Mouse (Mus musculus): Measurements from ENCODE around the gene Adam10.

The Adam10 gene

GRCm38 (mm10) chr9:70665372-70666145 is 13.2 kb upstream of the Adam10 start:
- no peaks in the 10 kb centered on the region for H3K36me3 ChIP-seq (ENCODE audit: control insufficient read depth, insufficient read depth, low read length, poor library complexity, severe bottlenecking)
- no peaks in the 10 kb centered on the region for H3K27me3 ChIP-seq (ENCODE audit: control insufficient read depth, insufficient read depth, low read length, poor library complexity, severe bottlenecking)
- no peak for DNase-seq (ENCODE audit: low read depth, low spot score)

GRCm38 (mm10) chr9:70666811-70667210 is 12.0 kb upstream of the Adam10 start:
- Histone ChIP-seq H3K27me3 (ENCODE audit: control insufficient read depth, insufficient read depth, low read length, poor library complexity, severe bottlenecking) (no peaks in the 10 kb centered on the region), H3K36me3 (ENCODE audit: control insufficient read depth, insufficient read depth, low read length, poor library complexity, severe bottlenecking) (no peaks in the 10 kb centered on the region)
- no peak for DNase-seq (ENCODE audit: low read depth, low spot score)

DNA sequence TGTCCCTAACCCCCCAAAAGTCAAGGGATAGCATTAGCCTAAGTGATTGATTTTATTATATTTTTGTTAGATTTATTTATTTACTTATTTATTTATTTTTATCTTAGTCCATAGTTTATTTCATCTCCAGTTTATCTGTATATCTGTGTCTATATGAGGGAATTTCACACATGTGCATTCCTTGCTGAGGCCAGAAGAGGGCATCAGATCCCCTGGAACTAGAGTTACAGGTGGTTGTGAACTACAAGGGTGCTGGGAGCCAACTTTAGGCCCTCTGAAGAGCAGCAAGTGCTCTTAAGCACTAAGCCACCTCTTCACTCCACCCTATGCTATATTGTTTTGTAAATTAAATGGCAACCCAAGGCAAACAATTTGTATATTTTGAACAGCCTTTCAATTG is 10.7 kb upstream of the Adam10 start:
- Histone ChIP-seq H3K27me3 (ENCODE audit: control insufficient read depth, insufficient read depth, low read length, poor library complexity, severe bottlenecking) (no peaks in the 10 kb centered on the region), H3K36me3 (ENCODE audit: control insufficient read depth, insufficient read depth, low read length, poor library complexity, severe bottlenecking) (no peaks in the 10 kb centered on the region)
- peak; percentile 56 for DNase-seq (ENCODE audit: low read depth, low spot score)

GRCm38 (mm10) chr9:70669197-70669596 is 9.6 kb upstream of the Adam10 start:
- Histone ChIP-seq H3K36me3 (ENCODE audit: control insufficient read depth, insufficient read depth, low read length, poor library complexity, severe bottlenecking) (no peaks in the 10 kb centered on the region), H3K27me3 (ENCODE audit: control insufficient read depth, insufficient read depth, low read length, poor library complexity, severe bottlenecking) (no peaks in the 10 kb centered on the region)
- DNase-seq (ENCODE audit: low read depth, low spot score) = no peak

DNA sequence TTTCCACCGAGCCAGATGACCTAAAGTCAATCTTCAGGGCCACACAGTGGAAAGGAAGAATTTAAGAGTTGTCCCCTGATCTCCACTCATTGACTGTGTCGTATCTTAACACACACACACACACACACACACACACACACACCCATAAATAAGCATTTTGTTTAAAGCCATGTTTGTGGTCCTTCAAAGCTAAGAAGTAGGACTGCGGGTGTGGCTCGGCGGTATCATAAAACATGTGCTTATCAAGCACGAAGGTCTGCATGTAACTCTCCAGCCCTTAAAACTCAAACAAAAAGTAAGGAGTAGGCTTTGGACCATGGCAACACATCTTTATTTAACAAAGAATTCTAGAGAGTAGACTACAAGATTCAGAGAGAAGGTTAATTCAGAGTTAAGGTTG is 8.4 kb upstream of the Adam10 start:
- no peaks in the 10 kb centered on the region for H3K36me3 ChIP-seq (ENCODE audit: control insufficient read depth, insufficient read depth, low read length, poor library complexity, severe bottlenecking)
- no peaks in the 10 kb centered on the region for H3K27me3 ChIP-seq (ENCODE audit: control insufficient read depth, insufficient read depth, low read length, poor library complexity, severe bottlenecking)
- no peak for DNase-seq (ENCODE audit: low read depth, low spot score)

GRCm38 (mm10) chr9:70671278-70671677 is 7.5 kb upstream of the Adam10 start:
- peak; percentile 87 for DNase-seq (ENCODE audit: low read depth, low spot score)
- H3K36me3 ChIP-seq (ENCODE audit: control insufficient read depth, insufficient read depth, low read length, poor library complexity, severe bottlenecking) = no peaks in the 10 kb centered on the region
- H3K27me3 ChIP-seq (ENCODE audit: control insufficient read depth, insufficient read depth, low read length, poor library complexity, severe bottlenecking) = no peaks in the 10 kb centered on the region

- DNase-seq (ENCODE audit: low read depth, low spot score) = peak; percentile 77
- H3K27me3 ChIP-seq (ENCODE audit: control insufficient read depth, insufficient read depth, low read length, poor library complexity, severe bottlenecking) = no peaks in the 10 kb centered on the region
- no peaks in the 10 kb centered on the region for H3K36me3 ChIP-seq (ENCODE audit: control insufficient read depth, insufficient read depth, low read length, poor library complexity, severe bottlenecking)
These were observed 6.8 kb upstream of the Adam10 start for GRCm38 (mm10) chr9:70671772-70672579.

DNA sequence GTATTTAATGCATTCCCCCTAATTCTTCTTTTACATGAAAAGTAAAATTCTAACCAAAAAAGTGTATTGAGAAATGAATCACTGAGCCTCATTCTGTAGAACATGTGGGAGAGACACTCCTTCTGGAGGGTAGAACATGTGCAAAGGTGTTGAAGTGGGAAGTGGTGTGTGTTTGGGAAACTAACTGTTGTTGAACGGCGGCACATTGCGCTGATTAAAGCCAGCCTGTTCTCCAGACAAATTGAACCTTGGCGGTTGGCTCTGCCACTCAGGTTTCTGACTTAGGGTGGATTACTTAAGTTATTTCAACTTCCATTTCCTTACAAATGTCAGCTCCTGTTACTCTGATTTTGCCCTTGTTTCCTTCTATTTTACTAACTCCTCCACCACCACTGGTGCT is 5.1 kb upstream of the Adam10 start:
- no peak for DNase-seq (ENCODE audit: low read depth, low spot score)
- H3K36me3 ChIP-seq (ENCODE audit: control insufficient read depth, insufficient read depth, low read length, poor library complexity, severe bottlenecking) = no peaks in the 10 kb centered on the region
- H3K27me3 ChIP-seq (ENCODE audit: control insufficient read depth, insufficient read depth, low read length, poor library complexity, severe bottlenecking) = no peaks in the 10 kb centered on the region

GRCm38 (mm10) chr9:70675117-70675516 is 3.7 kb upstream of the Adam10 start:
- Histone ChIP-seq H3K27me3 (ENCODE audit: control insufficient read depth, insufficient read depth, low read length, poor library complexity, severe bottlenecking) (no peaks in the 10 kb centered on the region), H3K36me3 (ENCODE audit: control insufficient read depth, insufficient read depth, low read length, poor library complexity, severe bottlenecking) (no peaks in the 10 kb centered on the region)
- DNase-seq (ENCODE audit: low read depth, low spot score) = no peak

- no peak for DNase-seq (ENCODE audit: low read depth, low spot score)
- H3K27me3 ChIP-seq (ENCODE audit: control insufficient read depth, insufficient read depth, low read length, poor library complexity, severe bottlenecking) = no peaks in the 10 kb centered on the region
- H3K36me3 ChIP-seq (ENCODE audit: control insufficient read depth, insufficient read depth, low read length, poor library complexity, severe bottlenecking) = no peaks in the 10 kb centered on the region
These were observed 2.8 kb upstream of the Adam10 start for GRCm38 (mm10) chr9:70675961-70676360.

DNA sequence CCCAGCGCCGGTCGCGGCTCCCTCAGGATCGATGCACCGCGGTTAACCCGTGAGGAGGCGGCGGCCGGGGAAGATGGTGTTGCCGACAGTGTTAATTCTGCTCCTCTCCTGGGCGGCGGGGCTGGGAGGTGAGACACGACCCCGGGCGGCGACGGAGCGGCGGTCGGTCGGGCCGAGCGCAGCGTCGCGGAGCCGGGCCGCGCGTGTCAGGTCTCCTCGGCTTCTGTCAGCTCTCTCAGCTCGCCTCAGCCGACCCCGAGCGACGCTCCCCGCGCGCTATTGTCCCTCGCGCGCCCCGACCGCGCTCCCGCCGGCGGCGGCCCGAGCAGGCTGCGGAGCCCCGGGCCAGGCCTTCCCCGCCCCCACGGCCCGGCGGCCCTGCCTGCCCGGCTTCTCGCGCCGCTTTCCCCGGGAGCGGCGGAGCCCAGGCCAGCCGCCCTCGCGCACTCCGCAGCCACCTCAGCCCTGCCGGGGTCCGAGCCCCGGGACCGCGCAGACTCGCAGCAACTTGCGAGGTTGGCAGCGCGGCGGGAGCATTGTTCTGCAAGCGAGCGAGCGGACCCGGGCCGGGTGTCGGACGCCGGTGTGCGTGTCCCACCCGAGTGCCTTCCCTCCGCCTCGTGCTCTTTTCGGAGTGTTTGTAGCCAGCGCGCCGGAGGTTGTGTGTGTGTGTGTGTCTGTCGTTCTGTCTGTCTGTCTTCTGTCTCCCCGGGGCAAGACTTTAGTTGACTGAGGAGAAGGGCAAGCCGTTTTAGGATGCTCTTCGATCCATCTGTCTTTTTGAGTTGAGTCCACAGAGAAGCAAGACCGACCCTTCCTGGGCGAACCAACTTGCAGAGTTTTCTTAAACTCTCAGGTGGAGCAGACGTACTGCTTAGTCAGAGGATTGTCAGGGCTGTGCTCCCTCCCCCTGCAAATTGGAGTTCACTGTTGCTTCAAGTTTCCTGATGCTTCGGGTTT is 615 bp downstream of the Adam10 start:
- DNase-seq (ENCODE audit: low read depth, low spot score) = peak; percentile 50
- H3K36me3 ChIP-seq (ENCODE audit: control insufficient read depth, insufficient read depth, low read length, poor library complexity, severe bottlenecking) = no peaks in the 10 kb centered on the region

GRCm38 (mm10) chr9:70682202-70682601 is 3.4 kb downstream of the Adam10 start:
- DNase-seq (ENCODE audit: low read depth, low spot score) = no peak
- Histone ChIP-seq H3K36me3 (ENCODE audit: control insufficient read depth, insufficient read depth, low read length, poor library complexity, severe bottlenecking) (no peaks in the 10 kb centered on the region), H3K27me3 (ENCODE audit: control insufficient read depth, insufficient read depth, low read length, poor library complexity, severe bottlenecking) (no peaks in the 10 kb centered on the region)

More for the DNA sequence above, 615 bp downstream of the Adam10 start:
- H3K27me3 ChIP-seq (ENCODE audit: control insufficient read depth, insufficient read depth, low read length, poor library complexity, severe bottlenecking) = no peaks in the 10 kb centered on the region

DNA sequence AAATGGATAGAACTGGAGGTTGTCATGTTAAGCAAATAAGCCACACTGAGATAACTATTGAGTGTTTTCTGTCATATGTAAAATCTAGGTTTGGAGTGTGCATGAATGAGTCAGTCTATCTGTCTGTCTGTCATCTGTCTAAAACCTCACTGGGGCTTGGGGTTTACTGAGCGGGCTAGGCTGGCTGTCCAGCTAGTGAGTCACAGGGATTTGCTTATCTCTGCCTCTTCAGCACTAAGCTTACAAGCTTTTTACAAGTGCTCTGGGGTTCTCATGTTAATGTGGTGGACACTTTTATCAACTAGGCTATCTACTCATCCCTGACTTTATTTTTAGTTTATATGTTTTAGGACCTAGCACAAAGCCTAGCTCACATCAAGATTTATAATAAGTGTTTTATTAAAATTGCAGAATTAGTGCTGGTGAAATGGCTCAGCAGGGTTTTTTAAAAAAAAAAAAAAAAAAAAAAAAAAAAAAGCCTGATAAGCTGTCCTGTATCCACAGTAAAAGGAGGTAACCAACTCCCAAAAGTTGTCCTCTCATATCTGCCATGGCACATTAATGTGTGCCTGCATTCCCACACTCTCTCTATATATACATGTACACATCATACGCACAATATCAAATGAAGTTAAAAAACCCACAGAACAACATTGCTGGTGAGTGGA is 9.6 kb downstream of the Adam10 start:
- H3K27me3 ChIP-seq (ENCODE audit: control insufficient read depth, insufficient read depth, low read length, poor library complexity, severe bottlenecking) = no peaks in the 10 kb centered on the region
- H3K36me3 ChIP-seq (ENCODE audit: control insufficient read depth, insufficient read depth, low read length, poor library complexity, severe bottlenecking) = no peaks in the 10 kb centered on the region
- no peak for DNase-seq (ENCODE audit: low read depth, low spot score)

DNA sequence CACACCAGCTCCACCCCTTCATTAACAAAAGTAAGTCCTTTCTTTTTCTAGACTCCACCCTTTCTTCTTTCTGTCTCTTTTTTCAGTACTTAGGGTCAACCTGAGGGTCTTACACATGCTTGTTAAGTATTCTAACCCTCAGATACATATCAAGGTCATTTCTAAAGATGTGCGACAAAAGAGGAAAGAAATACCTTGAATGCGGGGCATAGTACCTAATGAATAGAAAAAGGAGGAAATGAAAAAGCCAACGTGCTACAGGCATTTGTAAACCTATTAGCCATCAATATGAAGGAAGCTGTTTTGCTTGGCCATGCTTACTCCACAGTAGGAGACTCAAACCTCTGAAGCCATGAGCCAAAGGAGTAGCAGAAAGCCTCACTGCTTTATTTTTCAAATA is 11.1 kb downstream of the Adam10 start:
- H3K27me3 ChIP-seq (ENCODE audit: control insufficient read depth, insufficient read depth, low read length, poor library complexity, severe bottlenecking) = no peaks in the 10 kb centered on the region
- H3K36me3 ChIP-seq (ENCODE audit: control insufficient read depth, insufficient read depth, low read length, poor library complexity, severe bottlenecking) = no peaks in the 10 kb centered on the region
- peak; percentile 44 for DNase-seq (ENCODE audit: low read depth, low spot score)
